8 mouse cellular contexts compared by ENCODE assay signal in genomic region chr14:31829761-31830562, GRCm38 (mm10). TPM values are rescaled to one million over a fixed set of nuclear protein-coding genes. Genes with fewer than 3 reads are reported as not detected.
DNase-seq lines count a peak whose midpoint lies in the region.

No protein-coding gene starts in this region.

- H3K9me3 ChIP-seq in megakaryocyte, embryonic 14.5 days, result no peaks in the 10 kb centered on the region

- peaks cover 23% of the 10 kb centered on the region; the same call in 1 of the 2 replicates for H3K4me1 ChIP-seq in megakaryocyte, embryonic 14.5 days

- no peaks in the 10 kb centered on the region for H3K27me3 ChIP-seq in megakaryocyte, embryonic 14.5 days (replicated peaks)

- no peaks in the 10 kb centered on the region for H3K36me3 ChIP-seq in megakaryocyte, embryonic 14.5 days (replicated peaks; ENCODE audit: low read length)

- H3K4me3 ChIP-seq in megakaryocyte, embryonic 14.5 days (replicated peaks), result peak overlapping the region; percentile 97

- DNase-seq in R1 (ENCODE audit: low read depth, low spot score), result peak; percentile 74
- peak; percentile 74 to 77 for DNase-seq in cerebellum, postnatal 25 days
- DNase-seq in frontal cortex, postnatal 36 days (ENCODE audit: low spot score in 2 of 2), result peak; percentile 48 to 49
- DNase-seq in induced T-regulatory cell, adult 2 months (ENCODE audit: low read depth), result peak; percentile 80
- peak; percentile 25 to 43 for DNase-seq in left cerebral cortex, adult 9 months (ENCODE audit: low spot score in 2 of 2)
- DNase-seq in right cerebral cortex, postnatal 10 days (ENCODE audit: low spot score in 2 of 2), result peak; percentile 63 to 66
- peak; percentile 59 for DNase-seq in urinary bladder, postnatal 14 days (ENCODE audit: low spot score)

RNA-seq across cellular contexts. Expression of gene Ankrd28, which starts 0.5 kb away (rescaled TPM):
- polyA plus RNA-seq in megakaryocyte, embryonic 14.5 days (2012; ENCODE audit: insufficient read depth, low replicate concordance), result 1.5 and 4.0 TPM in 2 replicates

Comparison
In these comparisons a context has a peak if more than half of its experiments do, and no peak if none do; other contexts are left out.
1. Peak in every context shown above with its lines: DNase-seq and H3K4me3 ChIP-seq.